Mouse (Mus musculus): ENCODE data around the gene Pi4ka. TPM values are rescaled to one million over a fixed set of nuclear protein-coding genes. Genes with fewer than 3 reads are reported as not detected.
"Not testable (repeated sequence)": the region's sequence is repeated elsewhere in the genome, so short reads cannot be mapped to it uniquely, and the experiment has no call there.

The Pi4ka gene
- total RNA-seq, 2 experiments from 2014 or later: 20.2 to 24.3 TPM

DNA sequence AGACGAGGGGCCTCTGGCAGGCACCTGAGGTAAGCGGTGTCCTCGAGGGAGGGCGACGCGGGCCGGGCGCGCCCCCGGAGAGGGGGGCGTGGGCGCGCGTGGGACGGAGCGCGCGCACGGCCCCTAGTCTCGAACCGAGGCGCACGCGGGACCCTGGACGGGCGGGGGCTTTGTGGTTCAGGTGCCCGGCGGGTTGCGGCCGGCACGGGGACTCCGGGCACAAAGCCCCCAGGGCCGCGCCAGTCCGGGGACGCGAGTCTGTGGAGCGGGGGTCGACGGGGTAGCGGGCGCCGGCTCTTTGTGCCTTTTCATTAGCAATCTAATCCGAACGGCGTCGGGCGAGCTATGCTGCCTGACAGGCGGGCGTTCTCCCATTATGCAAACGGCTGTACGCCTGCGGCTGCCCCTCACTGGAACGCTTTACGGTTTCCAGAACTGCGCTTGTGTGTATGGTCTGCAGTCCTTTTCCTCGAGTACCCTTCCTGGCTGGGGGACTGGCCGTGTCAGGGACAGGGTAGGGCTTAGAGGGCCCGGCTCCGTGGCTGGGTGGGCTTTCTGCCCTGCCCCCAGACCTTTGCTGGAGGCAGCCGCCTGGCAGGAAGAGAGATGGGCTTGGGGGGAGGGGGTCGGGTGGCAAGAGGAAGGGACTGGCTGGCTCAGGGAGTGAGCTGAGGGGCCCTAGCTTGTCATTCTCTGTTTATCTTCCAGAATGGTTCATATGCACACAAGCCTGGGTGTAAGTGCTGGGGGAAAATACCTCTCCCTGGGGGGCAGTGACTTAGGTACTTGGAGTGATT lies 172.2 kb downstream of the Pi4ka start:
- TF ChIP-seq CTCF (IDR thresholded peaks at IDR 0.05): no peak
- no peak for DNase-seq
- intact Hi-C loops (cut with DNase I): loop anchor here (1.0 kb wide), 1 partner anchor 42 kb away; the partner anchor contains the start of gene Tmem191c
- peak overlapping the region; percentile 85 for H3K4me3 ChIP-seq
- H3K27ac ChIP-seq: peak overlapping the region; percentile 94

DNA sequence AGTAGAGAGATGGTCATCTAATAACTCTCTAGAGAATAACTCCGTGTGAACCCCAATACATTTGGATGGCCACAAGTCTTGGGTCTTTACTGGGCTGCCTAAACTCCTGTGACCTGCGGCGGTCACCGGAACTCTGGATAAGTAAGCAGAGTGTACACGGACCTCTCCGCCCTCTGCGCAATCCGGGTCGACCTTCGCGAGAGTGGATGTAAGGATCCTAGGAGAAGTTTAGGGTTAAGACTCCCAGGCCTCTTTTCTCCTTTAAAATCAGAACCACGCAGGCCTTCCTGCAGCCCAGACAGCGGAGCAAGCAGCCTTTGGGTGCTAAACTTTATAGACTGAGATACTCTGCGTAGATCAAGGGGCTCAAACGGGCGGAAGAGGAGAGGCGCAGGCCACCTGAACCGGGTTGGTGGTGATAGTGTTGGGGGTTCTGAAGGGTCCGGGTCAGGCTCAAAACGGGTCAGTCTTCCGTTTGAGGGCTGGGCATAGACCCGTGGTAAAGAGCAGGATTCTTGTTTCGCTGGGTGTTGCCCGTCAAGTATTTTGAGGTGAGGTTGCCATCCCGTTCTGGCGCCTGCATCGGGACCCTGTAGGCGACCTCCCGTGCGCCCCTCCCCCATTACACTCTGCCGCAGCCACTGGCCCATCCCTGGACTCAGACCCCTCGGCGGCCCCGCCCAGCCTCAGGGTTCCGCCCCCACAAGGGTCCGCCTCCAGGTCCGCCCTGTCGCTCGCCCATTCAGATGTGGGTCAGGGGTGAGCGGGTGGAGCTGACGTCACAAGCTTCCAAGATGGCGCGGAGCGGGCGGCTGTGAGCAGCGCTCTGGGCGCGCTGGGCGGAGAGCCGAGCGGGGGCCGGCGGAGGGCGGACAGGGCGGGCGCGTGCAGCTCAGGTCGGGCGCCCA lies 173.1 kb downstream of the Pi4ka start, which contains the start of gene Hic2:
Hic2 (plus strand) TSS at position 779 of the 908 bp plus-strand sequence.
- intact Hi-C loops (cut with DNase I): no loop called here
- peak; percentile 97 for DNase-seq
- Histone ChIP-seq H3K27ac (peak within 1 kb of the TSS; percentile 94), H3K4me3 (peak within 1 kb of the TSS; percentile 85)
- TF ChIP-seq CTCF (IDR thresholded peaks at IDR 0.05): no peak

DNA sequence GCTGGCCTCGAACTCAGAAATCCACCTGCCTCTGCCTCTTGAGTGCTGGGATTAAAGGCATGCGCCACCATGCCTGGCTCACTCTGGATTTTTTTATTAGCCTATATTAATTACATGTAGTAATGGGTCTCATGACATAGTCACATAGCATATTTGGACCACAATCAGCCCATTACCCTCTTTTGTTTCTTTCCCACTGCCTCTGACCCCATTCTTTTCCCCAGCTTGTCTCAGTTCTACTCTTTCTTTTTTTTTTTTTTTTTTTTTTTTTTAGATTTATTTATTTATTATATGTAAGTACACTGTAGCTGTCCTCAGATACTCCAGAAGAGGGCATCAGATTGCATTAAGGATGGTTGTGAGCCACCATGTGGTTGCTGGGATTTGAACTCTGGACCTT lies 174.6 kb downstream of the Pi4ka start:
- DNase-seq; intact Hi-C loops (cut with DNase I); H3K27ac ChIP-seq; H3K4me3 ChIP-seq: not testable (repeated sequence)

Other genes starting within 250 kb of the Pi4ka start
- 100 to 1,000 TPM; 143 to 150 TPM for gene Ube2l3, start 203.7 kb downstream of the Pi4ka start, total RNA-seq (2021)
- gene Rimbp3, start 197.7 kb downstream of the Pi4ka start, total RNA-seq (2021): under 1 TPM in 1 of 2 experiments, not detected in 1; 0.05 TPM
- gene Hic2, start 172.7 kb downstream of the Pi4ka start, total RNA-seq (2021): 1 to 10 TPM; 1.1 to 1.8 TPM
- 1 to 10 TPM in 1 of 2 experiments, under 1 TPM in 1; 0.92 to 1.7 TPM for gene Tmem191c, start 130.2 kb downstream of the Pi4ka start, total RNA-seq (2021)
- gene Serpind1, start 74.9 kb downstream of the Pi4ka start, total RNA-seq (2021): under 1 TPM; 0.15 to 0.28 TPM
- gene Snap29, start 328 bp downstream of the Pi4ka start, total RNA-seq (2021): 10 to 100 TPM; 18.4 to 25.0 TPM
- gene Crkl, start 45.7 kb upstream of the Pi4ka start, total RNA-seq (2021): 10 to 100 TPM; 21.6 to 28.3 TPM
- under 1 TPM in 1 of 2 experiments, not detected in 1; 0.08 TPM for gene Aifm3, start 83.3 kb upstream of the Pi4ka start, total RNA-seq (2021)
- gene Lztr1, start 102.4 kb upstream of the Pi4ka start, total RNA-seq (2021): 10 to 100 TPM; 25.2 to 25.9 TPM
- 10 to 100 TPM; 15.8 to 16.0 TPM for gene Thap7, start 124.8 kb upstream of the Pi4ka start, total RNA-seq (2021)
- gene Lrrc74b, start 154.9 kb upstream of the Pi4ka start, total RNA-seq (2021): 1 to 10 TPM; 1.6 to 1.8 TPM
- gene P2rx6, start 155.6 kb upstream of the Pi4ka start, total RNA-seq (2021): 10 to 100 TPM in 1 of 2 experiments, 1 to 10 TPM in 1; 9.9 to 11.7 TPM
- under 1 TPM in 1 of 2 experiments, not detected in 1; 0.22 TPM for gene Slc7a4, start 176.9 kb upstream of the Pi4ka start, total RNA-seq (2021)
- 10 to 100 TPM; 10.8 to 11.2 TPM for gene Smpd4, start 213.0 kb upstream of the Pi4ka start, total RNA-seq (2021)
- gene Ccdc74a, start 240.2 kb upstream of the Pi4ka start, total RNA-seq (2021): under 1 TPM; 0.61 to 0.78 TPM

All from gastrocnemius, adult 2 months (tissue).